8 mouse cellular contexts compared by ENCODE assay signal in genomic region chr8:70415540-70416451, GRCm38 (mm10). TPM values are rescaled to one million over a fixed set of nuclear protein-coding genes. Genes with fewer than 3 reads are reported as not detected.
A peak's percentile ranks its signal among the peaks of the same experiment; 100 is the strongest.
DNase-seq lines count a peak whose midpoint lies in the region; ATAC-seq and TF ChIP-seq lines count a peak whose summit lies in the region.

No protein-coding gene starts in this region.

- in situ Hi-C loops in CH12.LX (cut with MboI; ENCODE audit: low pct_ligation_motif_present, low pct_unique_long_range_greater_than_20kb, low sequenced_read_pairs), result loop anchor here (10.0 kb wide), 1 partner anchor 89 kb away; the partner anchor contains the start of gene Rex1bd

- TF ChIP-seq POLR2A in CH12.LX (IDR thresholded peaks at IDR 0.05; ENCODE audit: low read depth, low read length), result no peak
- no peak for TF ChIP-seq POLR2A in liver, adult 2 months (IDR thresholded peaks at IDR 0.05; ENCODE audit: extremely low read depth, insufficient read depth, low read length)

- peak; percentile 12 to 35 for DNase-seq in heart, adult 18-20 months
- no peak for DNase-seq in heart, postnatal 4 days
- DNase-seq in CH12.LX (ENCODE audit: extremely low read depth), result peak; percentile 46
- DNase-seq in c-Kit-positive CD71-negative TER-119-negative erythroid progenitor cells, embryonic 14.5 days (ENCODE audit: low read depth), result peak; percentile 48
- peak; percentile 26 for DNase-seq in liver, adult 2 months (ENCODE audit: extremely low read depth, low read depth, low spot score)
- DNase-seq in neural tube, embryonic 10.5 days (ENCODE audit: extremely low spot score, low spot score), result peak; percentile 24

- H3K36me3 ChIP-seq in CH12.LX (replicated peaks in 1 of 2; ENCODE audit: control insufficient read depth in 1 of 2, insufficient read depth in 1 of 2, low read length in 1 of 2), result peaks cover 0 to 41% of the 10 kb centered on the region in 2 experiments
- H3K36me3 ChIP-seq in hindbrain, embryonic 12.5 days, result peaks cover 4% of the 10 kb centered on the region; the same call in 1 of the 2 replicates
- no peaks in the 10 kb centered on the region for H3K36me3 ChIP-seq in liver, adult 2 months (ENCODE audit: control insufficient read depth, insufficient read depth, low read length)

- peak; percentile 81 for TF ChIP-seq RAD21 in CH12.LX (IDR thresholded peaks at IDR 0.05; ENCODE audit: low read depth, low read length)

- no peak for ATAC-seq in hindbrain, embryonic 12.5 days (ENCODE audit: low FRiP score)
- no peak for ATAC-seq in activated CD4-positive, CD25-positive, alpha-beta regulatory T cell, adult 4 months

- no peak overlapping the region for H3K4me2 ChIP-seq in CH12.LX (ENCODE audit: insufficient read depth, low read depth, poor library complexity, severe bottlenecking)
- H3K4me2 ChIP-seq in hindbrain, embryonic 12.5 days (replicated peaks), result no peak overlapping the region

- no peaks in the 10 kb centered on the region for H3K27me3 ChIP-seq in CH12.LX (replicated peaks)
- no peaks in the 10 kb centered on the region for H3K27me3 ChIP-seq in hindbrain, embryonic 12.5 days
- no peaks in the 10 kb centered on the region for H3K27me3 ChIP-seq in liver, adult 2 months (ENCODE audit: control insufficient read depth, insufficient read depth, low read length)

- 66% methylated on average over 8 of the region's 8 CpGs for WGBS in hindbrain, embryonic 12.5 days
- 89% methylated on average over 8 of the region's 8 CpGs for WGBS in liver, adult 2 months

- peak; percentile 61 to 82; a peak in 3 of 4 replicates for TF ChIP-seq CTCF in CH12.LX (conservative IDR thresholded peaks at IDR 0.05 in 1 of 2, IDR thresholded peaks at IDR 0.05 in 1 of 2; ENCODE audit: low read depth in 2 of 2, low read length in 2 of 2)
- peak; percentile 37; the same call in 1 of the 2 replicates for TF ChIP-seq CTCF in liver, adult 2 months (IDR thresholded peaks at IDR 0.05; ENCODE audit: low read depth, low read length)

- no peaks in the 10 kb centered on the region for H3K9me3 ChIP-seq in CH12.LX (replicated peaks; ENCODE audit: low read length)
- H3K9me3 ChIP-seq in hindbrain, embryonic 12.5 days (replicated peaks), result no peaks in the 10 kb centered on the region

- no peak for TF ChIP-seq EP300 in CH12.LX (IDR thresholded peaks at IDR 0.05; ENCODE audit: low read length)

- no peaks in the 10 kb centered on the region for H3K4me1 ChIP-seq in CH12.LX (ENCODE audit: control insufficient read depth in 1 of 2, insufficient read depth in 2 of 2)
- H3K4me1 ChIP-seq in hindbrain, embryonic 12.5 days, result peaks cover 34% of the 10 kb centered on the region
- no peaks in the 10 kb centered on the region for H3K4me1 ChIP-seq in liver, adult 2 months (ENCODE audit: control insufficient read depth, insufficient read depth, low read length)

- dilution Hi-C loops in CH12.LX (cut with MboI; ENCODE audit: extremely low pct_ligation_motif_present, extremely low pct_unique_long_range_greater_than_20kb, low sequenced_read_pairs), result no loop called here

- H3K9ac ChIP-seq in CH12.LX (ENCODE audit: insufficient read depth, low read depth), result no peak overlapping the region
- no peak overlapping the region for H3K9ac ChIP-seq in hindbrain, embryonic 12.5 days
- H3K9ac ChIP-seq in liver, adult 2 months (ENCODE audit: low read depth, low read length), result no peak overlapping the region

- H3K79me2 ChIP-seq in CH12.LX (replicated peaks; ENCODE audit: control insufficient read depth, extremely low read depth, insufficient read depth, poor library complexity, severe bottlenecking), result no peaks in the 10 kb centered on the region
- H3K79me2 ChIP-seq in liver, adult 2 months (ENCODE audit: control insufficient read depth, insufficient read depth, low read length), result no peaks in the 10 kb centered on the region

- no peak overlapping the region for H3K27ac ChIP-seq in CH12.LX (ENCODE audit: insufficient read depth, low read depth)
- H3K27ac ChIP-seq in hindbrain, embryonic 12.5 days, result peak overlapping the region; percentile 18; the same call in 1 of the 2 replicates
- H3K27ac ChIP-seq in liver, adult 2 months (replicated peaks; ENCODE audit: insufficient read depth, low read depth, low read length), result no peak overlapping the region

- H3K4me3 ChIP-seq in CH12.LX (replicated peaks in 1 of 3; ENCODE audit: low read depth in 2 of 3, low read length in 2 of 3, poor library complexity in 1 of 3), result no peak overlapping the region
- no peak overlapping the region for H3K4me3 ChIP-seq in hindbrain, embryonic 12.5 days
- H3K4me3 ChIP-seq in liver, adult 2 months (ENCODE audit: insufficient read depth, low read depth, low read length), result no peak overlapping the region

TF ChIP-seq in CH12.LX, 34 proteins besides CTCF, POLR2A, EP300 and RAD21:
- TF ChIP-seq IRF4 (IDR thresholded peaks at IDR 0.05; ENCODE audit: low read depth, low read length), result no peak
- no peak for TF ChIP-seq USF2 (conservative IDR thresholded peaks at IDR 0.05; ENCODE audit: low read depth, low read length)
- no peak for TF ChIP-seq ELF1 (IDR thresholded peaks at IDR 0.05; ENCODE audit: low read depth, low read length)
- TF ChIP-seq JUN (IDR thresholded peaks at IDR 0.05; ENCODE audit: insufficient read depth, low read depth, low read length), result no peak
- TF ChIP-seq MAX (IDR thresholded peaks at IDR 0.05; ENCODE audit: low read length), result peak; percentile 63; the same call in 1 of the 2 replicates
- TF ChIP-seq MYC (IDR thresholded peaks at IDR 0.05; ENCODE audit: low read depth, low read length), result peak; percentile 76
- TF ChIP-seq JUND (conservative IDR thresholded peaks at IDR 0.05; ENCODE audit: low read depth, low read length), result no peak
- no peak for TF ChIP-seq CHD2 (IDR thresholded peaks at IDR 0.05; ENCODE audit: low read length)
- no peak for TF ChIP-seq USF1 (IDR thresholded peaks at IDR 0.05; ENCODE audit: low read depth, low read length)
- no peak for TF ChIP-seq POLR2AphosphoS2 (IDR thresholded peaks at IDR 0.05; ENCODE audit: low read depth, low read length)
- TF ChIP-seq MXI1 (IDR thresholded peaks at IDR 0.05; ENCODE audit: low read depth, low read length), result no peak
- TF ChIP-seq ZMIZ1 (IDR thresholded peaks at IDR 0.05; ENCODE audit: low read depth, low read length), result no peak
- TF ChIP-seq ZKSCAN1 (IDR thresholded peaks at IDR 0.05; ENCODE audit: borderline replicate concordance, low read depth, low read length), result no peak
- no peak for TF ChIP-seq MEF2A (IDR thresholded peaks at IDR 0.05; ENCODE audit: borderline replicate concordance, low read depth, low read length)
- no peak for TF ChIP-seq NELFE (IDR thresholded peaks at IDR 0.05; ENCODE audit: low read depth, low read length)
- no peak for TF ChIP-seq UBTF (IDR thresholded peaks at IDR 0.05; ENCODE audit: low read depth, low read length)
- TF ChIP-seq SMC3 (IDR thresholded peaks at IDR 0.05; ENCODE audit: low read depth, low read length), result peak; percentile 77
- TF ChIP-seq PAX5 (IDR thresholded peaks at IDR 0.05; ENCODE audit: low read length), result no peak
- TF ChIP-seq BHLHE40 (IDR thresholded peaks at IDR 0.05; ENCODE audit: low read depth, low read length), result 0 out of 2 replicates have a peak, but pooled peaks have one; percentile 10
- no peak for TF ChIP-seq ZNF384 (IDR thresholded peaks at IDR 0.05; ENCODE audit: low read depth, low read length)
- no peak for TF ChIP-seq ETS1 (conservative IDR thresholded peaks at IDR 0.05; ENCODE audit: low read depth, low read length)
- no peak for TF ChIP-seq HCFC1 (IDR thresholded peaks at IDR 0.05; ENCODE audit: low read depth, low read length)
- TF ChIP-seq MAFK (IDR thresholded peaks at IDR 0.05; ENCODE audit: insufficient replicate concordance, low read length), result no peak
- no peak for TF ChIP-seq ZC3H11A (IDR thresholded peaks at IDR 0.05; ENCODE audit: low read depth, low read length)

RNA-seq across cellular contexts. Expression of gene Crtc1, which starts 23.6 kb away (rescaled TPM):
- total RNA-seq in heart, adult 18-20 months (2021), result 1 to 10 TPM; 7.8 to 9.0 TPM
- 10 to 100 TPM; 12.8 to 15.4 TPM for total RNA-seq in heart, postnatal 4 days (2021)
- total RNA-seq in CH12.LX (2012; rRNA removed), result 1.8 and 2.0 TPM in 2 replicates
- 1.3 and 2.2 TPM in 2 replicates for total RNA-seq in CH12.LX (2014; rRNA removed)
- 8.2 and 8.6 TPM in 2 replicates for polyA plus RNA-seq in CH12.LX (2012; ENCODE audit: insufficient read length, low read depth)
- polyA plus RNA-seq in hindbrain, embryonic 12.5 days (2016; fragmentation: Nextera tagmentation; extraction: Ambion mirVana), result 24.6 and 27.1 TPM in 2 replicates
- 1.2 and 1.9 TPM in 2 replicates for total RNA-seq in liver, adult 2 months (2014; rRNA removed)
- 6.9 and 8.2 TPM in 2 replicates for polyA plus RNA-seq in liver, adult 2 months (2012; rRNA removed)
- polyA plus RNA-seq in activated CD4-positive, CD25-positive, alpha-beta regulatory T cell, adult 4 months (2017; shearing (Covaris generic)), result 1 to 10 TPM; 7.1 to 8.4 TPM

RNA-seq across cellular contexts. Expression of gene Comp, which starts 42.4 kb away (rescaled TPM):
- total RNA-seq in heart, adult 18-20 months (2021), result 1 to 10 TPM; 5.1 to 6.6 TPM
- total RNA-seq in heart, postnatal 4 days (2021), result 1 to 10 TPM; 2.5 to 2.6 TPM
- total RNA-seq in CH12.LX (2012; rRNA removed), result 0.08 and 0.13 TPM in 2 replicates
- total RNA-seq in CH12.LX (2014; rRNA removed), result not detected in 2 replicates
- 0.16 TPM in 1 of 2 replicates, not detected in the other for polyA plus RNA-seq in CH12.LX (2012; ENCODE audit: insufficient read length, low read depth)
- 1.2 and 3.0 TPM in 2 replicates for polyA plus RNA-seq in hindbrain, embryonic 12.5 days (2016; fragmentation: Nextera tagmentation; extraction: Ambion mirVana)
- total RNA-seq in liver, adult 2 months (2014; rRNA removed), result not detected in 2 replicates
- 0.24 TPM in 1 of 2 replicates, not detected in the other for polyA plus RNA-seq in liver, adult 2 months (2012; rRNA removed)
- under 1 TPM in 1 of 2 experiments, not detected in 1; 0.95 TPM for polyA plus RNA-seq in activated CD4-positive, CD25-positive, alpha-beta regulatory T cell, adult 4 months (2017; shearing (Covaris generic))
